ENCODE assay signal across 8 mouse cellular contexts in genomic region chr4:129500017-129500416, GRCm38 (mm10). TPM values are rescaled to one million over a fixed set of nuclear protein-coding genes. Genes with fewer than 3 reads are reported as not detected.
A peak's percentile ranks its signal among the peaks of the same experiment; 100 is the strongest.
DNase-seq lines count a peak whose midpoint lies in the region; ATAC-seq lines count a peak whose summit lies in the region.

No protein-coding gene starts in this region.

- no peaks in the 10 kb centered on the region for H3K36me3 ChIP-seq in erythroblast, embryonic 14.5 days (ENCODE audit: control insufficient read depth)
- no peaks in the 10 kb centered on the region for H3K36me3 ChIP-seq in neural tube, embryonic 11.5 days (ENCODE audit: control insufficient read depth, insufficient read depth, low read length)
- no peaks in the 10 kb centered on the region for H3K36me3 ChIP-seq in limb, embryonic 15.5 days
- H3K36me3 ChIP-seq in stomach, embryonic 16.5 days (ENCODE audit: control insufficient read depth, insufficient read depth, low read length) = no peaks in the 10 kb centered on the region

- no peak for DNase-seq in neural tube, embryonic 11.5 days (ENCODE audit: low spot score)
- DNase-seq in neural tube, embryonic 10.5 days (ENCODE audit: extremely low spot score, low spot score) = no peak
- DNase-seq in frontal cortex, postnatal 10 days (ENCODE audit: low spot score in 2 of 2) = no peak
- DNase-seq in gastrocnemius, adult 18-20 months (ENCODE audit: low spot score) = no peak

- WGBS in neural tube, embryonic 11.5 days = 82% methylated on average over 8 of the region's 8 CpGs
- 76% methylated on average over 8 of the region's 8 CpGs for WGBS in limb, embryonic 15.5 days
- 76% methylated on average over 8 of the region's 8 CpGs for WGBS in stomach, embryonic 16.5 days

- peaks cover 10% of the 10 kb centered on the region for H3K4me1 ChIP-seq in erythroblast, embryonic 14.5 days (ENCODE audit: control insufficient read depth)
- H3K4me1 ChIP-seq in neural tube, embryonic 11.5 days (ENCODE audit: control insufficient read depth, insufficient read depth, low read length) = peaks cover 8% of the 10 kb centered on the region; the same call in 1 of the 2 replicates
- H3K4me1 ChIP-seq in limb, embryonic 15.5 days = peaks cover 33% of the 10 kb centered on the region
- H3K4me1 ChIP-seq in stomach, embryonic 16.5 days (ENCODE audit: control insufficient read depth, insufficient read depth, low read length) = peaks cover 23% of the 10 kb centered on the region

- no peak for ATAC-seq in erythroblast, adult 5-6 weeks (replicated peaks; ENCODE audit: low FRiP score, poor library complexity, severe bottlenecking)
- ATAC-seq in neural tube, embryonic 11.5 days (ENCODE audit: insufficient read depth, low FRiP score, low TSS enrichment) = no peak
- ATAC-seq in limb, embryonic 15.5 days (ENCODE audit: insufficient number of reproducible peaks, low FRiP score, low TSS enrichment, low read depth) = no peak
- ATAC-seq in stomach, embryonic 16.5 days (ENCODE audit: insufficient read depth, low FRiP score) = no peak

- peak overlapping the region; percentile 65 for H3K4me3 ChIP-seq in erythroblast, embryonic 14.5 days (replicated peaks)
- no peak overlapping the region for H3K4me3 ChIP-seq in neural tube, embryonic 11.5 days (ENCODE audit: low read depth, low read length)
- peak overlapping the region; percentile 62 for H3K4me3 ChIP-seq in limb, embryonic 15.5 days
- H3K4me3 ChIP-seq in stomach, embryonic 16.5 days (replicated peaks; ENCODE audit: low read length) = peak overlapping the region; percentile 65

- H3K9me3 ChIP-seq in erythroblast, embryonic 14.5 days (ENCODE audit: control insufficient read depth, low read length) = no peaks in the 10 kb centered on the region
- H3K9me3 ChIP-seq in neural tube, embryonic 11.5 days (ENCODE audit: control insufficient read depth, low read length) = no peaks in the 10 kb centered on the region
- no peaks in the 10 kb centered on the region for H3K9me3 ChIP-seq in limb, embryonic 15.5 days
- H3K9me3 ChIP-seq in stomach, embryonic 16.5 days (replicated peaks; ENCODE audit: control insufficient read depth, low read length) = no peaks in the 10 kb centered on the region

- no peak overlapping the region for H3K27ac ChIP-seq in neural tube, embryonic 11.5 days (ENCODE audit: low read depth, low read length)
- peak overlapping the region; percentile 91 for H3K27ac ChIP-seq in limb, embryonic 15.5 days
- peak overlapping the region; percentile 94 for H3K27ac ChIP-seq in stomach, embryonic 16.5 days (ENCODE audit: low read length)

- peaks cover 82% of the 10 kb centered on the region for H3K27me3 ChIP-seq in erythroblast, embryonic 14.5 days (ENCODE audit: control insufficient read depth)
- H3K27me3 ChIP-seq in neural tube, embryonic 11.5 days (ENCODE audit: control insufficient read depth, insufficient read depth, low read length) = no peaks in the 10 kb centered on the region
- H3K27me3 ChIP-seq in limb, embryonic 15.5 days = no peaks in the 10 kb centered on the region
- H3K27me3 ChIP-seq in stomach, embryonic 16.5 days (ENCODE audit: control insufficient read depth, insufficient read depth, low read length) = no peaks in the 10 kb centered on the region

- peak overlapping the region; percentile 74 for H3K4me2 ChIP-seq in neural tube, embryonic 11.5 days (ENCODE audit: low read depth)
- peak overlapping the region; percentile 74 for H3K4me2 ChIP-seq in limb, embryonic 15.5 days
- H3K4me2 ChIP-seq in stomach, embryonic 16.5 days (ENCODE audit: low read depth, low read length) = peak overlapping the region; percentile 63

- H3K9ac ChIP-seq in neural tube, embryonic 11.5 days (ENCODE audit: low read length) = no peak overlapping the region
- H3K9ac ChIP-seq in limb, embryonic 15.5 days = no peak overlapping the region
- peak overlapping the region; percentile 79 for H3K9ac ChIP-seq in stomach, embryonic 16.5 days (ENCODE audit: low read length)

RNA-seq across cellular contexts. Expression of gene Fam229a, which starts 9.0 kb away (rescaled TPM):
- polyA plus RNA-seq in erythroblast, embryonic 14.5 days (2012) = 1.5 and 1.9 TPM in 2 replicates
- total RNA-seq in erythroblast, adult 5-6 weeks (2015; ENCODE audit: low replicate concordance) = 3.3 TPM in 1 of 2 replicates, not detected in the other
- total RNA-seq in erythroblast, adult 5-6 weeks (2017; ENCODE audit: low replicate concordance) = 0.68 and 2.1 TPM in 2 replicates
- not detected in 2 replicates for polyA plus RNA-seq in neural tube, embryonic 11.5 days (2014; fragmentation: Nextera tagmentation; extraction: Ambion mirVana)
- not detected in 2 replicates for polyA plus RNA-seq in limb, embryonic 15.5 days (2015; fragmentation: Nextera tagmentation; extraction: Ambion mirVana)
- not detected in 2 replicates for polyA plus RNA-seq in stomach, embryonic 16.5 days (2015; fragmentation: Nextera tagmentation; extraction: Ambion mirVana)
- not detected for total RNA-seq in gastrocnemius, adult 18-20 months (2021)

RNA-seq across cellular contexts. Expression of gene Tssk3, which starts 9.2 kb away (rescaled TPM):
- polyA plus RNA-seq in erythroblast, embryonic 14.5 days (2012) = not detected in 2 replicates
- not detected in 2 replicates for total RNA-seq in erythroblast, adult 5-6 weeks (2015; ENCODE audit: low replicate concordance)
- not detected in 2 replicates for total RNA-seq in erythroblast, adult 5-6 weeks (2017; ENCODE audit: low replicate concordance)
- not detected in 2 replicates for polyA plus RNA-seq in neural tube, embryonic 11.5 days (2014; fragmentation: Nextera tagmentation; extraction: Ambion mirVana)
- not detected in 2 replicates for polyA plus RNA-seq in limb, embryonic 15.5 days (2015; fragmentation: Nextera tagmentation; extraction: Ambion mirVana)
- polyA plus RNA-seq in stomach, embryonic 16.5 days (2015; fragmentation: Nextera tagmentation; extraction: Ambion mirVana) = not detected in 2 replicates
- total RNA-seq in gastrocnemius, adult 18-20 months (2021) = not detected

RNA-seq across cellular contexts. Expression of gene Marcksl1, which starts 13.4 kb away (rescaled TPM):
- polyA plus RNA-seq in erythroblast, embryonic 14.5 days (2012) = 1.2 and 1.4 TPM in 2 replicates
- total RNA-seq in erythroblast, adult 5-6 weeks (2015; ENCODE audit: low replicate concordance) = 12.5 and 23.4 TPM in 2 replicates
- 7.4 and 13.1 TPM in 2 replicates for total RNA-seq in erythroblast, adult 5-6 weeks (2017; ENCODE audit: low replicate concordance)
- polyA plus RNA-seq in neural tube, embryonic 11.5 days (2014; fragmentation: Nextera tagmentation; extraction: Ambion mirVana) = 1,866 and 1,920 TPM in 2 replicates
- polyA plus RNA-seq in limb, embryonic 15.5 days (2015; fragmentation: Nextera tagmentation; extraction: Ambion mirVana) = 445 and 538 TPM in 2 replicates
- polyA plus RNA-seq in stomach, embryonic 16.5 days (2015; fragmentation: Nextera tagmentation; extraction: Ambion mirVana) = 259 and 296 TPM in 2 replicates
- 1 to 10 TPM in 1 of 2 experiments, under 1 TPM in 1; 0.64 to 1.1 TPM for total RNA-seq in gastrocnemius, adult 18-20 months (2021)

RNA-seq across cellular contexts. Expression of gene Bsdc1, which starts 38.6 kb away (rescaled TPM):
- polyA plus RNA-seq in erythroblast, embryonic 14.5 days (2012) = 87.8 and 92.9 TPM in 2 replicates
- total RNA-seq in erythroblast, adult 5-6 weeks (2015; ENCODE audit: low replicate concordance) = 720 and 842 TPM in 2 replicates
- total RNA-seq in erythroblast, adult 5-6 weeks (2017; ENCODE audit: low replicate concordance) = 1,074 and 1,469 TPM in 2 replicates
- polyA plus RNA-seq in neural tube, embryonic 11.5 days (2014; fragmentation: Nextera tagmentation; extraction: Ambion mirVana) = 27.6 and 31.7 TPM in 2 replicates
- 30.2 and 30.8 TPM in 2 replicates for polyA plus RNA-seq in limb, embryonic 15.5 days (2015; fragmentation: Nextera tagmentation; extraction: Ambion mirVana)
- 28.0 and 30.5 TPM in 2 replicates for polyA plus RNA-seq in stomach, embryonic 16.5 days (2015; fragmentation: Nextera tagmentation; extraction: Ambion mirVana)
- 10 to 100 TPM; 36.4 to 41.2 TPM for total RNA-seq in gastrocnemius, adult 18-20 months (2021)

RNA-seq across cellular contexts. Expression of gene Hdac1, which starts 42.5 kb away (rescaled TPM):
- 9.1 and 9.2 TPM in 2 replicates for polyA plus RNA-seq in erythroblast, embryonic 14.5 days (2012)
- total RNA-seq in erythroblast, adult 5-6 weeks (2015; ENCODE audit: low replicate concordance) = 41.1 and 45.8 TPM in 2 replicates
- 27.0 and 42.9 TPM in 2 replicates for total RNA-seq in erythroblast, adult 5-6 weeks (2017; ENCODE audit: low replicate concordance)
- polyA plus RNA-seq in neural tube, embryonic 11.5 days (2014; fragmentation: Nextera tagmentation; extraction: Ambion mirVana) = 243 and 258 TPM in 2 replicates
- polyA plus RNA-seq in limb, embryonic 15.5 days (2015; fragmentation: Nextera tagmentation; extraction: Ambion mirVana) = 196 and 204 TPM in 2 replicates
- polyA plus RNA-seq in stomach, embryonic 16.5 days (2015; fragmentation: Nextera tagmentation; extraction: Ambion mirVana) = 195 and 205 TPM in 2 replicates
- 1 to 10 TPM; 7.7 to 8.2 TPM for total RNA-seq in gastrocnemius, adult 18-20 months (2021)

Comparison
In these comparisons a context has a peak if more than half of its experiments do, and no peak if none do; other contexts are left out.
1. RNA of gene Marcksl1, which starts 13.4 kb away (polyA plus RNA-seq): 1,866 to 1,920 TPM in neural tube, embryonic 11.5 days, 445 to 538 TPM in limb, embryonic 15.5 days and 259 to 296 TPM in stomach, embryonic 16.5 days; 1.2 to 1.4 TPM in erythroblast, embryonic 14.5 days; every median in the first group is over 100 times any median in the second.
2. Peak in every context shown above with its lines, with median percentiles within 50 percentile points of each other: H3K4me2 ChIP-seq.